In the genomic region with DNA sequence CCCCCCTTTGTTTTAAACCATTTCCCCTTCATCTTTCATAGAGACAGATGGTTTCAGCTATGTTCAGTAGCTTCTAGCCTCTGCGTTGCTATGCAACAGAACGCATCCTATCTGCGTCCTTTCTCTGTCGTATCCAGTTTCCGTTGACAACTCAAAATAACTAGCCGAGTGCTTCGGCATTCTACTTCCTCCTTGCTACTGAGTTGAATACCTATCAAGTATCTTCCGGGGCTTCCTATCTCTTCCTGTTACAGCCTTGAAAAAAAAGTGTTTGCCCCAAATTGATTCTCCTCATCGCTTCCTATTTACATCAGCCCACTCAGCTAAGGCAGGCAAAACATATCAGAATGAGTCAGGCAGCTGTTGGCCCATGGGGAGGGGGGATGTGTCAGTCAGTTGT, we compare ENCODE assay signal across 9 mouse cellular contexts.
DNase-seq lines count a peak whose midpoint lies in the region; ATAC-seq and TF ChIP-seq lines count a peak whose summit lies in the region.
"Had no signal": no experiment of that assay in that cellular context is flagged by ENCODE, and none has a peak within 500 bp of the region (broad histone marks: within the 10 kb centered on the region; RNA-seq: fewer than 3 reads in every experiment).

No protein-coding gene starts in this region.

- H3K4me3 ChIP-seq in stomach, embryonic 14.5 days (ENCODE audit: low read depth, low read length), result no peak overlapping the region
- no peak overlapping the region for H3K4me3 ChIP-seq in stomach, postnatal 0 days (ENCODE audit: low read depth, low read length)
- H3K4me3 ChIP-seq: erythroblast, embryonic 14.5 days had no signal

- ATAC-seq in stomach, embryonic 14.5 days (ENCODE audit: insufficient number of reproducible peaks, insufficient read depth, low FRiP score, low read depth), result no peak
- no peak for ATAC-seq in stomach, postnatal 0 days (ENCODE audit: low FRiP score, low TSS enrichment)
- no peak; the same call in 1 of the 2 replicates for ATAC-seq in megakaryocyte-erythroid progenitor cell, adult 5-6 weeks (replicated peaks; ENCODE audit: low FRiP score, low TSS enrichment, poor library complexity, severe bottlenecking)
- ATAC-seq in cerebellum, adult (ENCODE audit: insufficient number of reproducible peaks, low FRiP score, low TSS enrichment), result no peak

- peak overlapping the region; percentile 15; the same call in 1 of the 2 replicates for H3K4me2 ChIP-seq in stomach, embryonic 14.5 days (replicated peaks; ENCODE audit: low read depth, low read length)
- no peak overlapping the region for H3K4me2 ChIP-seq in stomach, postnatal 0 days (replicated peaks; ENCODE audit: low read depth)

- H3K4me1 ChIP-seq in stomach, embryonic 14.5 days (ENCODE audit: control insufficient read depth, insufficient read depth, low read length), result no peaks in the 10 kb centered on the region
- no peaks in the 10 kb centered on the region for H3K4me1 ChIP-seq in stomach, postnatal 0 days (replicated peaks; ENCODE audit: control insufficient read depth, insufficient read depth)

- H3K27ac ChIP-seq in stomach, embryonic 14.5 days (ENCODE audit: low read length), result no peak overlapping the region
- H3K27ac ChIP-seq in stomach, postnatal 0 days (replicated peaks), result no peak overlapping the region

- no peak overlapping the region for H3K9ac ChIP-seq in stomach, embryonic 14.5 days (replicated peaks; ENCODE audit: low read depth, low read length)
- no peak overlapping the region for H3K9ac ChIP-seq in stomach, postnatal 0 days (ENCODE audit: low read length)

- no peak for TF ChIP-seq CTCF in stomach, postnatal 0 days (IDR thresholded peaks at IDR 0.05; ENCODE audit: low read depth)

- no peaks in the 10 kb centered on the region for H3K9me3 ChIP-seq in stomach, embryonic 14.5 days (ENCODE audit: control insufficient read depth, low read depth, low read length)
- H3K9me3 ChIP-seq in stomach, postnatal 0 days (ENCODE audit: control insufficient read depth, low read length), result no peaks in the 10 kb centered on the region

- peak; percentile 56 for DNase-seq in embryo, embryonic 10 days (ENCODE audit: low spot score)
- DNase-seq in embryo, embryonic 9.5 days (ENCODE audit: extremely low spot score), result no peak
- no peak for DNase-seq in stomach, postnatal 0 days (ENCODE audit: low spot score)
- DNase-seq in layer of hippocampus, adult 8-10 months (ENCODE audit: low spot score in 2 of 2), result peak; percentile 64 to 68
- peak; percentile 43 for DNase-seq in naive thymus-derived CD4-positive, alpha-beta T cell, adult 2 months (ENCODE audit: low read depth)

- WGBS in stomach, embryonic 14.5 days, result 26% methylated on average over 9 of the region's 9 CpGs
- WGBS in stomach, postnatal 0 days, result 24% methylated on average over 9 of the region's 9 CpGs

- TF ChIP-seq EP300 in stomach, postnatal 0 days (optimal IDR thresholded peaks at IDR 0.05), result no peak

- no peaks in the 10 kb centered on the region for H3K36me3 ChIP-seq in stomach, embryonic 14.5 days (ENCODE audit: control insufficient read depth, insufficient read depth, low read length)
- no peaks in the 10 kb centered on the region for H3K36me3 ChIP-seq in stomach, postnatal 0 days (ENCODE audit: control insufficient read depth, insufficient read depth, low read length)

- H3K27me3 ChIP-seq in stomach, embryonic 14.5 days (ENCODE audit: control insufficient read depth, insufficient read depth, low read length), result no peaks in the 10 kb centered on the region
- H3K27me3 ChIP-seq in stomach, postnatal 0 days (ENCODE audit: control insufficient read depth, insufficient read depth, low read length), result no peaks in the 10 kb centered on the region

Comparison
In these comparisons a context has a peak if more than half of its experiments do, and no peak if none do; other contexts are left out.
1. DNase-seq: peak in embryo, embryonic 10 days (single experiment), layer of hippocampus, adult 8-10 months (2 of 2) and naive thymus-derived CD4-positive, alpha-beta T cell, adult 2 months (single experiment); none in embryo, embryonic 9.5 days (single experiment) and stomach, postnatal 0 days (single experiment).